Mouse (Mus musculus): Measurements from ENCODE around the gene Smim5. TPM values are rescaled to one million over a fixed set of nuclear protein-coding genes. Genes with fewer than 3 reads are reported as not detected.

Gene Smim5
- polyA plus RNA-seq, 1 experiment from 2014 or later: 2.0 TPM

DNA sequence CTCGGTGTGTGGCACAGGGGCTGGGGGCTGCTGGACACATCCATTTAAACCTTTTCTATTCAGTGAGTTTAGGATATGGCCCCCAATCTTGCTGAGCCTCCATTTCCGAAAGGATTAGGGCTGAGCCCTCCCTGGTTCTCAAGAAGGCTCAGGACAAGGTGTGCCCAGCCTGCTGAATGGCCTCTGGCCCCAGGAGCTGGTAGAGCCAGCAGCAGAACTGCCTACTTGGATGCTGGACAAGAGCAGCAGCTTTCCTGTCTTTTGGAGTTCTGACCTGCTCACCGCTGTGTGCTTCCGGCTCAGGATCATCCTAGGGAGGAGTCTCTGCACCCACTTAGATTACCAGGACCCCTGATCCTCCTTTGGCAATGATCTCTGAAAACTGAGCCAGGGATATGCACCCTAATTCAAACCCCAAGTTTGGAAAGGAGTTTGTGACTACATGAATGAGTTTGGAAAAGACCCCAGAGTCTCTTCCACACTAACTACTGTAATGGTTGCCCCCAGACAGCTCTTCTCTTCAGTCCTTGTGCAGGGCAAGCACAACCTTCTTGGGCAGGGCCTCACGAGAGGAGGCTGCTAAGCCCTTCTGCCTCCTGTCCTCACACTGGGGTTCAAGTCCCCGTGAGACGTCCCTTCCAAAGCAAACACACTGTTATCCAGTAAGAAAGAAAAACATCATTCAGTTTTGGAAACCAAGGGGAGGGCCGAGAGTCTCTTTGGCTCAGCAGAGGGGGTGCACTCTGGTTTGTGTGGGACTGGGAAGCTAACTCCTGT lies 983 bp downstream of the Smim5 start:
- DNase-seq (ENCODE audit: low spot score) (no peak), ATAC-seq (replicated peaks; ENCODE audit: low FRiP score) (no peak)
- no peaks in the 10 kb centered on the region for H3K36me3 ChIP-seq (ENCODE audit: control insufficient read depth, insufficient read depth, low read length)
- peaks cover 10% of the 10 kb centered on the region; the same call in 1 of the 2 replicates for H3K4me1 ChIP-seq (replicated peaks; ENCODE audit: control insufficient read depth, insufficient read depth, low read length)
- H3K9me3 ChIP-seq (ENCODE audit: control insufficient read depth, low read length): no peaks in the 10 kb centered on the region
- no peak overlapping the region for H3K27ac ChIP-seq (ENCODE audit: low read depth, low read length)
- no peak overlapping the region for H3K4me3 ChIP-seq (ENCODE audit: low read depth, low read length)
- H3K27me3 ChIP-seq (ENCODE audit: control insufficient read depth, insufficient read depth, low read length): no peaks in the 10 kb centered on the region
- H3K9ac ChIP-seq (ENCODE audit: low read length): peak overlapping the region; percentile 6; the same call in 1 of the 2 replicates
- WGBS: 74% methylated on average over 8 of the region's 8 CpGs
- 0 out of 2 replicates have a peak overlapping the region, but pooled peaks have one; percentile 15 for H3K4me2 ChIP-seq (ENCODE audit: low read depth, low read length, severe bottlenecking)

DNA sequence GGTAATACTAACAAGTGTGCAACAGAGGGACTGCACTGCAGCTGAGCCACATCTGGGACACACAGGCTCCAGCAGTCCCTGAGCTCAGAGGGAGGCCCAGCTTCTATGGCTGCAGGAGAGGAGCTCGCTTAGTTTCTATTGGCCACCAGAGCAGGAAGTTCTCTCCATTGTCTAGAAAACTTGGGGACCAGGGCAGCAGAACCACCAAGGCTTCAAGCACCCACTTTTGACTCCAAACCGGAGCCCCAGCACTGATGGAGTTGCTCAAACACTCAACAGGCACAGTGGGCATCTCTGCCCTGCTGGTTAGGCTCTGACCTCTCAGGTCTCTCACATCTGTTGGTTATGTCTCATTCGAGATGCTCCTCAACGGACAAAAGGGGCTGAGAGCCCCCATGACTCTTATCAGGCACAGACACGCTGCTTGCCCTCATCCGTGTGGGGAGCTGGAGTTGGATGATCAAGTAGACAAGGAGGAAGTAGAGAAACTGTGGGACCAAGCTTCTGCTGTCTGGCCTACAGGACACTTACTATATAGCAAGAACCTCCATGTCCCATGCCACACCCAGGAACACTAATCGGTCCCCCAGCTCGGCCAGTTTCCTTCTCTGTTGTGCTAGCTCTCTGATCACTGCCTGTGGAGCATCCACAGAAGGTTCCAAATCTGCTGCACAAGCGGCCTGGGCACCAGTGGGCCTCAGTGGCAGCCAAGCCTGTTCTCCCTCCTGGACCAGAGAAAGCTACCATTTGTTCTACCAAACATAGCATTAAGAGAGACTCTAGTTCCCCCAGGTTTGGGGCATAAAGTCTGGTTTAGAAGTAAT lies 1.8 kb downstream of the Smim5 start:
- Histone ChIP-seq H3K27ac (ENCODE audit: low read depth, low read length) (peak overlapping the region; percentile 18; the same call in 1 of the 2 replicates), H3K4me3 (ENCODE audit: low read depth, low read length) (no peak overlapping the region), H3K36me3 (ENCODE audit: control insufficient read depth, insufficient read depth, low read length) (no peaks in the 10 kb centered on the region), H3K4me2 (ENCODE audit: low read depth, low read length, severe bottlenecking) (0 out of 2 replicates have a peak overlapping the region, but pooled peaks have one; percentile 2), H3K4me1 (replicated peaks; ENCODE audit: control insufficient read depth, insufficient read depth, low read length) (peaks cover 10% of the 10 kb centered on the region; the same call in 1 of the 2 replicates), H3K9me3 (ENCODE audit: control insufficient read depth, low read length) (no peaks in the 10 kb centered on the region), H3K9ac (ENCODE audit: low read length) (no peak overlapping the region), H3K27me3 (ENCODE audit: control insufficient read depth, insufficient read depth, low read length) (no peaks in the 10 kb centered on the region)
- WGBS: 94% methylated on average over 9 of the region's 9 CpGs
- ATAC-seq (replicated peaks; ENCODE audit: low FRiP score) (no peak), DNase-seq (ENCODE audit: low spot score) (peak; percentile 46)

DNA sequence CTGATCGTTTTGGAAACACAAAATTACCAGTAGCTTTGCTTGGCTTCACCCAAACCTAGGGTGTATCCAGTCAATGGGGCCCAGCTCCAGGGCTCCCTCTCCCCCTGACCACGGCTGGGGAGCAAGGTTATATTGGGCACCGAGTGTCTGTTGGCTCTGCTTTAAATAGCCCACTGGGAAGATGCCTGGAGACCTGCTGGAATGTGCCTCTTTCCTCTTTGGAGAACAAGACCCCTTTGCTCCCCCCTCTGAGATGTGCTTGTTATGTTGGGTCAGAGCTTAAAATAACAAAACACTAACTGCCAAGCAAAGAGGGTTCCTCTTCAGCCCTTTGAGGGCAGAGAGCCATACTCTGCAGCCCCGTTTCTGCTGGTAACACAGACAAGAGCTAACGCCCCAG lies 2.4 kb downstream of the Smim5 start:
- Histone ChIP-seq H3K4me1 (replicated peaks; ENCODE audit: control insufficient read depth, insufficient read depth, low read length) (peaks cover 10% of the 10 kb centered on the region; the same call in 1 of the 2 replicates), H3K4me2 (ENCODE audit: low read depth, low read length, severe bottlenecking) (no peak overlapping the region), H3K9me3 (ENCODE audit: control insufficient read depth, low read length) (no peaks in the 10 kb centered on the region), H3K27ac (ENCODE audit: low read depth, low read length) (peak overlapping the region; percentile 39), H3K4me3 (ENCODE audit: low read depth, low read length) (no peak overlapping the region), H3K27me3 (ENCODE audit: control insufficient read depth, insufficient read depth, low read length) (no peaks in the 10 kb centered on the region), H3K36me3 (ENCODE audit: control insufficient read depth, insufficient read depth, low read length) (no peaks in the 10 kb centered on the region), H3K9ac (ENCODE audit: low read length) (no peak overlapping the region)
- ATAC-seq (replicated peaks; ENCODE audit: low FRiP score) (no peak), DNase-seq (ENCODE audit: low spot score) (no peak)
- 90% methylated on average over 5 of the region's 5 CpGs for WGBS

DNA sequence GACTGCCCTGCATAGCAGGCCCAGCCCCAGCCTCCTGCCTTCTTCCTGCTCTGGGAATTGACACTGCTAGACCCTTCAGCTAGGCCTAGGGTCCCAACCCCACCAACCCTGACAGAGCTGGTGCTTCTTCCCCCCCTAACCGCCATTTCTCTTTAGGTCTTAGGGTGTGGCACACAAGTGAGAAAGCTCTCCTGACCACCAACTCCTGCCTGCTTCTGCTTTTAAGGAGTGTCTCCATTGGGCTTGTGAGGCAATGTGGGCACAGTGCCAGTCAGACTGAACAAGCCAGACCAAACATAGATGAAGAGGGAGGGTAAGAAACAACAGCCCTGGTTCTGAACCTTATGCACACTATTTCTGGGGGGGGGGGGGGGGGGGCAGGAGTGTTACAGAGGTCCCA lies 3.1 kb downstream of the Smim5 start:
- peaks cover 10% of the 10 kb centered on the region; the same call in 1 of the 2 replicates for H3K4me1 ChIP-seq (replicated peaks; ENCODE audit: control insufficient read depth, insufficient read depth, low read length)
- H3K36me3 ChIP-seq (ENCODE audit: control insufficient read depth, insufficient read depth, low read length): no peaks in the 10 kb centered on the region
- no peak for ATAC-seq (replicated peaks; ENCODE audit: low FRiP score)
- H3K4me3 ChIP-seq (ENCODE audit: low read depth, low read length): no peak overlapping the region
- H3K4me2 ChIP-seq (ENCODE audit: low read depth, low read length, severe bottlenecking): no peak overlapping the region
- H3K27me3 ChIP-seq (ENCODE audit: control insufficient read depth, insufficient read depth, low read length): no peaks in the 10 kb centered on the region
- H3K9ac ChIP-seq (ENCODE audit: low read length): no peak overlapping the region
- 0 out of 2 replicates have a peak overlapping the region, but pooled peaks have one; percentile 6 for H3K27ac ChIP-seq (ENCODE audit: low read depth, low read length)
- H3K9me3 ChIP-seq (ENCODE audit: control insufficient read depth, low read length): no peaks in the 10 kb centered on the region
- no peak for DNase-seq (ENCODE audit: low spot score)
- 93% methylated on average over 1 of the region's 1 CpGs for WGBS

DNA sequence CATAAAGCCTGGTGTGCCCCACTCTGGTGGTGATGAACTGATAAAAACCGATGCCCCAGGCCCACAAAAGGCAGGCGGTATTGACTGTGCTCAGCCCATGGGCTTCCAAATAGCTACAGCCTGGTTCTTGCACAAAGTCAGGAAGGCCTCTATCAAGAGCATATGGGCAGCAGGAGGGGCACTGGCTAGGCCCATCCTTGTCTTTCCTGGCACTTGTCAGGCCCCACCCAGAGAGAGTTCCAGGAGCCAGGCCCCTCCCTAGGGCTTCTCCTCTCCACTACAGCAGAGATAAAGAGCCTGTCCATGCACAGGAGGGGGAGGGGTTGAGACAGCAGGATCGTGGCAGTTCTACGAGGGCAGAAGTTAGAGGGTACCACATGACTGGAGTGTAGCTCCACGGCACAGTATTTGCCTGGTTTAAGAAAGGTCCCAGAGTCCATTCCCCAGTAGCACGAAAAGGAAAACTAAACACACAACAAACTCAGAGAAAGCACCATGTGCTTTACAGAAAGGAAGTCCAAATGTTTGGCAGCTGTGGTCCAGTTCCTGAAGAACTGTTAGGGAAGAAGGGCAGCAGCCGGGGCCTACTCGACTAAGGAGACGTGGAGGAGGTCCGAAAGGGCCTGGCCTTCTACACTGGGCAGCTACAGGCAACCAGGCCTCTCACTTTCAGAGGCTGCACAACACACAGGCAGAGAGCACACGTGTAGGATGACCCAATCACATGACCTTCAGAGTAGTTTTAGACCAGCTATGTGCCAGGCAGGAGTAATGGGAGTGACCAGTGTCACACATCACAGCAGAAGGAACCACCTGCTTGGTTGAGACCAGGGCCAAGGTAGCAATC lies 3.8 kb downstream of the Smim5 start:
- DNase-seq (ENCODE audit: low spot score): peak; percentile 54
- no peaks in the 10 kb centered on the region for H3K27me3 ChIP-seq (ENCODE audit: control insufficient read depth, insufficient read depth, low read length)
- H3K36me3 ChIP-seq (ENCODE audit: control insufficient read depth, insufficient read depth, low read length): no peaks in the 10 kb centered on the region
- peaks cover 10% of the 10 kb centered on the region; the same call in 1 of the 2 replicates for H3K4me1 ChIP-seq (replicated peaks; ENCODE audit: control insufficient read depth, insufficient read depth, low read length)
- no peak overlapping the region for H3K4me2 ChIP-seq (ENCODE audit: low read depth, low read length, severe bottlenecking)
- no peak overlapping the region for H3K4me3 ChIP-seq (ENCODE audit: low read depth, low read length)
- H3K9ac ChIP-seq (ENCODE audit: low read length): no peak overlapping the region
- WGBS: 83% methylated on average over 11 of the region's 11 CpGs
- H3K27ac ChIP-seq (ENCODE audit: low read depth, low read length): 0 out of 2 replicates have a peak overlapping the region, but pooled peaks have one; percentile 6
- no peaks in the 10 kb centered on the region for H3K9me3 ChIP-seq (ENCODE audit: control insufficient read depth, low read length)
- no peak for ATAC-seq (replicated peaks; ENCODE audit: low FRiP score)

DNA sequence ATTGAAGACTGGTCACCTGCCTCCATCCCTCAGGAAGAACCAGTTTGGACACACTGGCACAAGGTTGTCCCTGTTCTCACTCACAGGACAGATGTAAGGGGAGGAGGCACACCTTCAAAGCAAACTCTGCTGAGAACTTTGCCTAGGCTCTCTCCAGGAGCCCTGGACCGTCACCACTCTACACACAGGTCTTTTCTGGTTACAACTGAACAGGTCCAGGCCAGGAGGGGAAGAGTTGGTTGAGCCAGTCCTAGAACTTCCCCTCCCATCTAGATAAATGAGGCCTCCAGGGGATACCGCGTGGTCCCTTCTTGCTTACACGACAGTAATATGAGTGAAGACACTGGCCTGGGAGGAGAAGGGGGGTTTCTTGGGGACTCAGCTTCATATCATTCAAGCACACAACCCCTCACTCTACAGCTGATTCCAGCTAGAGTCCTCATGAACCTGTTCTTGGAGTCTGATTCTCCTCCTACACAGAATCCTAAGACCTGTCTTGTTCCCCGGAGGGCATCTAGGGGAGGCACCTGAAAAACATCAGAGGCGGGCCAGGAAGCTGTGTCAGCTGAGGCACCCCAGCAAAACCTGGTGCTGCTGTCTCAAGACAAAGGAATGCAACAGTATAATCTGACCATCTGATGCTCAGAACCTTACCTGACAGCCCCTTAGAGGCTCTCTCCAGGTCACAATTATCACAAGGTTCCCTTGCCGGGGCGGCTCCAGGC lies 4.6 kb downstream of the Smim5 start:
- WGBS: 88% methylated on average over 8 of the region's 8 CpGs
- no peak overlapping the region for H3K4me3 ChIP-seq (ENCODE audit: low read depth, low read length)
- H3K4me1 ChIP-seq (replicated peaks; ENCODE audit: control insufficient read depth, insufficient read depth, low read length): peaks cover 10% of the 10 kb centered on the region; the same call in 1 of the 2 replicates
- H3K36me3 ChIP-seq (ENCODE audit: control insufficient read depth, insufficient read depth, low read length): no peaks in the 10 kb centered on the region
- no peak for ATAC-seq (replicated peaks; ENCODE audit: low FRiP score)
- DNase-seq (ENCODE audit: low spot score): no peak
- no peak overlapping the region for H3K27ac ChIP-seq (ENCODE audit: low read depth, low read length)
- H3K27me3 ChIP-seq (ENCODE audit: control insufficient read depth, insufficient read depth, low read length): no peaks in the 10 kb centered on the region
- no peak overlapping the region for H3K4me2 ChIP-seq (ENCODE audit: low read depth, low read length, severe bottlenecking)
- no peak overlapping the region for H3K9ac ChIP-seq (ENCODE audit: low read length)
- H3K9me3 ChIP-seq (ENCODE audit: control insufficient read depth, low read length): no peaks in the 10 kb centered on the region

DNA sequence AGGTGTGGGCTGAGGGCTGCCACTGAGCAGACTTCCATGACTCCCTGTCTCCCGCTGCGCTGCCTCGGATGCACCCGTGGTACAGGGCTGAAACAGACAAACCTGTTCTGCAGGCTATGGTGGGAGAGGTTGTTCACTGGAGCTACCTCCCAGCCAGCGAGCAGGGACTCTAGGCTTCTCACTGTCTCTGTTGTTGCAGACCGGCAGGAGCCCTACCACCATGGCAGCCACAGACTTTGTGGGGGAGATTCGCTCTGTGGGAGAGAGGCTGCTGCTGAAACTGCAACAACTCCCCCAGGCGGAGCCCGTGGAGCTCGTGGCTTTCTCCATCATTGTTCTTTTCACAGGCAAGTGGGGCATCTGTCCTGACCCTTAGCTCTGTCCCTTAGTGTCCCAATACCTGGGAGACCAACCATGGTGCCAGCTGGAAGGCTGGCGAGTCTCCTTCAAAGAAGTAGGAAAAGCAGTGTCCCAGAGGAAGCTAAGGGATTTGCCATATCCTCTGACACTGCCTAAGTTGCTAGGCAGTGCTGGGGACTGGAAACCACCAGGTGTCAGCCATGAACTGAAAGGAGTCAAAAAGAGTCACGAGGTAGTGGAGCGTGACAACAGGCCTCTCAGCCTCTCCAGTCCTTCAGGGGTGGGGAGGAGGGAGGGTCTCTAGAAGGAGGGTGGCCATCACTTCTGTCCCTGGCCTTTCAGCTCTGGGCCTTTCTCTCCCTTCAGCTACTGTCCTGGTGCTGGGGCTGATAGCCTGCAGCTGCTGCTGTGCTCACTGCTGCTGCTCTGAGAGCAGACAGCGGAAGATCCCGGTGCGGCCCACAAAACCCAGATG lies 5.4 kb downstream of the Smim5 start:
- no peak overlapping the region for H3K9ac ChIP-seq (ENCODE audit: low read length)
- H3K27ac ChIP-seq (ENCODE audit: low read depth, low read length): no peak overlapping the region
- no peaks in the 10 kb centered on the region for H3K9me3 ChIP-seq (ENCODE audit: control insufficient read depth, low read length)
- H3K4me1 ChIP-seq (replicated peaks; ENCODE audit: control insufficient read depth, insufficient read depth, low read length): peaks cover 5% of the 10 kb centered on the region; the same call in 1 of the 2 replicates
- no peaks in the 10 kb centered on the region for H3K27me3 ChIP-seq (ENCODE audit: control insufficient read depth, insufficient read depth, low read length)
- no peak overlapping the region for H3K4me2 ChIP-seq (ENCODE audit: low read depth, low read length, severe bottlenecking)
- ATAC-seq (replicated peaks; ENCODE audit: low FRiP score) (no peak), DNase-seq (ENCODE audit: low spot score) (no peak)
- H3K4me3 ChIP-seq (ENCODE audit: low read depth, low read length): no peak overlapping the region
- H3K36me3 ChIP-seq (ENCODE audit: control insufficient read depth, insufficient read depth, low read length): no peaks in the 10 kb centered on the region
- 55% methylated on average over 16 of the region's 16 CpGs for WGBS
